Mouse (Mus musculus): ENCODE results near the gene Six3. TPM values are rescaled to one million over a fixed set of nuclear protein-coding genes. Genes with fewer than 3 reads are reported as not detected.

Six3 gene
- not detected in 2 replicates for polyA plus RNA-seq (2012; rRNA removed)

DNA sequence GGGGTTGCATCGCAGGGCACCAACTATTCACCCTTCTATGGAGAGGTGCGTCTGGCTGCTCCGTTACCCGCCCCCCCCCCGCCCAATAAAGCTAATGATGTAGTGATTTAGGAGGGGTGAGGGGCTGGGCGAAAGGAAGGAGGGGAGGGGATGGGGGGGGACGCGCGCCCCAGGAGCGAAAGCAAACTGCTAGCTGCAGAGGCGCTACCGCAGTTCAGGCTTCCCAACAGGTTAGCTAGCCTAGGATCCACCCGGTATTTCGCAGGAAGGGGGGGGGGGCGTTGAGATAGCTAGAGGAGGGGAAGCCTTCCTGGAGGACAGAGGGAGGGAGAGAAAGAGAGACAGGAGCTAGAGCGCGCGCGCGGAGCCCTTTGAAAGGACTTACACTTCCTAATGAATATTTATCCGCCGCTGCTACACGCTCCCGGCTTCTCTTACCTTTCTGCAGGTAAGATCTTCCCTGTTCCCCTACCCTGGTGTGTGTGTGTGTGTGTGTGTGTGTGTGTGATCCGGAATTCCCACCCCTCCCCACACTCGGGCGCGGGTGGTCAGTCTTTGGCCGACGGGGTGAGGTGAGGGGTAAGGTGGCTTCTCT lies at the start of gene Six3:
Six3 (plus strand) TSS at position 343 of the 595 bp plus-strand sequence.
- TF ChIP-seq POLR2A (IDR thresholded peaks at IDR 0.05; ENCODE audit: control insufficient read depth, low read depth, low read length) (no peak), CTCF (IDR thresholded peaks at IDR 0.05; ENCODE audit: control insufficient read depth, insufficient read depth, insufficient replicate concordance, low read depth, low read length) (no peak)
- H3K36me3 ChIP-seq (ENCODE audit: control insufficient read depth, insufficient read depth, low read length): no peaks in the 10 kb centered on the region
- peaks cover 6% of the 10 kb centered on the region; the same call in 1 of the 2 replicates for H3K4me1 ChIP-seq (ENCODE audit: control insufficient read depth, insufficient read depth, low read length)
- no peak within 1 kb of the TSS for H3K4me3 ChIP-seq (ENCODE audit: control insufficient read depth, low read depth, low read length)
- H3K27me3 ChIP-seq (ENCODE audit: control insufficient read depth, insufficient read depth, low read length): peaks cover 10% of the 10 kb centered on the region
- H3K27ac ChIP-seq (ENCODE audit: control insufficient read depth, insufficient read depth, low read depth, low read length): no peak within 1 kb of the TSS

DNA sequence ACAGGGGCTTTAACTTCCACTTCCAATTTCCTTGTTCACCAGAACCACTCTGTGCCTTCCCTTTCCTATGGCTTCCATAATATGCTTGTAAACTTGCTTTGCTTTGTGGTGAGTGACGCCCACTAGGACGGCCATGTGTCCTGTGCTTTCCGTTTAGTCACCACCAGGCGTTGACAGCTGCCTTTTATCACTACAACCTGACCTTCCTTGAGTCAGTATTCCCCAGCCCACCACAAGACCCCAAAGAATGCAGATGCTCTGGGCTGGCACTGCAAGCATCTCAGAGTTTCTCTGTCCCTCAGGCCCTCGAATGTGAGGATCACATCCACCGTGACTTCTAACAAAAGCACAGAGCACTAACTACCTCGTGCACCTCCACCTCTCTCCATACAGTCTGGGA lies 49.3 kb upstream of the Six3 start:
- Histone ChIP-seq H3K27ac (ENCODE audit: control insufficient read depth, insufficient read depth, low read depth, low read length) (no peak overlapping the region), H3K27me3 (ENCODE audit: control insufficient read depth, insufficient read depth, low read length) (no peaks in the 10 kb centered on the region), H3K4me1 (ENCODE audit: control insufficient read depth, insufficient read depth, low read length) (no peaks in the 10 kb centered on the region), H3K4me3 (ENCODE audit: control insufficient read depth, low read depth, low read length) (no peak overlapping the region), H3K36me3 (ENCODE audit: control insufficient read depth, insufficient read depth, low read length) (no peaks in the 10 kb centered on the region)
- no peak for TF ChIP-seq CTCF (IDR thresholded peaks at IDR 0.05; ENCODE audit: control insufficient read depth, insufficient read depth, insufficient replicate concordance, low read depth, low read length)
- no peak for TF ChIP-seq POLR2A (IDR thresholded peaks at IDR 0.05; ENCODE audit: control insufficient read depth, low read depth, low read length)

DNA sequence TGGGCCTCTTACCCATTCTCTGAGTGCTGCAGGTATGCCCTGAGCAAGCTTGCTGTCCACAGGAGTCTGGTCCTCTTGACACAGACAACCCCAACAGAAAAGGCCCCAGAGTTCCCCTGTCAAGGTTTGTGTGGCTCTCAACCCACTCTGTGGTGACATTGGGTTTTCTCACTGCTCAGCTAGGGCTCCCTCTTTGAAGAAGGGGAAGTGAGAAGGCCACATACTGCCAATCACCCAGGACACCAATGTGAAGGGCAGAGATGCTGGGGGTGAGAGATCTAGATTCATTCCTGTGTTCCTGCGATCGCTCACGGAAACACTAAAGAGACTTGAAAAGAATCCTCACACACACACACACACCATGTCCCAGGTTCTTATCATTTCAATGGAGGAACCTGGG lies 39.4 kb upstream of the Six3 start:
- Histone ChIP-seq H3K27ac (ENCODE audit: control insufficient read depth, insufficient read depth, low read depth, low read length) (no peak overlapping the region), H3K27me3 (ENCODE audit: control insufficient read depth, insufficient read depth, low read length) (no peaks in the 10 kb centered on the region), H3K4me1 (ENCODE audit: control insufficient read depth, insufficient read depth, low read length) (no peaks in the 10 kb centered on the region), H3K4me3 (ENCODE audit: control insufficient read depth, low read depth, low read length) (no peak overlapping the region), H3K36me3 (ENCODE audit: control insufficient read depth, insufficient read depth, low read length) (no peaks in the 10 kb centered on the region)
- no peak for TF ChIP-seq CTCF (IDR thresholded peaks at IDR 0.05; ENCODE audit: control insufficient read depth, insufficient read depth, insufficient replicate concordance, low read depth, low read length)
- no peak for TF ChIP-seq POLR2A (IDR thresholded peaks at IDR 0.05; ENCODE audit: control insufficient read depth, low read depth, low read length)

DNA sequence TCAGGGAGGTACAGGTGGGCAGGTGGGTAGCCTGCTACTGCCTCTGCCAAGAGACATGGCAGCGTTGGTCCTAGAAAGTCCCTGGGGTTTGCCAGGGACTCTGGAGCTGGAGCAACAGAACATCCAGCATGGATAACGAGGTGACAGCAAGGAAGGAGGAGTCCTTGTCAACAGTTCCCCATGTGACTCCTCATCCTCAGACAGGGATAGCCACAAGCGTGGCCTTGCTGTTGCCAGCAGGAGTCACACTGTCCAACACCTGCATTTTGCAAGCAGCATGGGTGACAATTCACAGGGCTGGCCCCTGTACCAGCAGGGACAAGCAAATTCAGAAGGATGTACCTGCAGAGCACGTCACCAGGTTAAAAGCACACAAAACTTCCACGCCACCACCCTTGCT lies 35.1 kb upstream of the Six3 start:
- TF ChIP-seq POLR2A (IDR thresholded peaks at IDR 0.05; ENCODE audit: control insufficient read depth, low read depth, low read length): no peak
- TF ChIP-seq CTCF (IDR thresholded peaks at IDR 0.05; ENCODE audit: control insufficient read depth, insufficient read depth, insufficient replicate concordance, low read depth, low read length): no peak
- Histone ChIP-seq H3K27ac (ENCODE audit: control insufficient read depth, insufficient read depth, low read depth, low read length) (no peak overlapping the region), H3K36me3 (ENCODE audit: control insufficient read depth, insufficient read depth, low read length) (no peaks in the 10 kb centered on the region), H3K27me3 (ENCODE audit: control insufficient read depth, insufficient read depth, low read length) (no peaks in the 10 kb centered on the region), H3K4me1 (ENCODE audit: control insufficient read depth, insufficient read depth, low read length) (no peaks in the 10 kb centered on the region), H3K4me3 (ENCODE audit: control insufficient read depth, low read depth, low read length) (no peak overlapping the region)

DNA sequence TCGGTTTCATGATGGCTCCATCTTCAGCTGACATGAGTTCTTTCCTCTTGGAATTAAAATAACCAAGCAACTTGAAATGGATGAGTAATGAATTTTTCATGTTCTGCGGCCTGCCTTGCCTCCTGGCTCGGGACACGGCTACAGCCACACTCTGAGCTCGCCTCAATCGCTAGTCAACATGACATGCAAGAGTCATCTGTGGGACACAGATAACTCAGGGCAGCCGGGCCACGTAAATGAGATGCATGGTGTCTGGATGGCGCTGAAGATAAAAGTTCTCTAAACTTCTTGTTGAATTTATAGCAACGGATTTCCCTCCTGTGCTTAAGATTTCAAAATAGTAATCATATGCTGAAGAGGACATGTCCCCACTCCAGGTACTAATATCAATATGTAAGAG lies 34.1 kb upstream of the Six3 start:
- Histone ChIP-seq H3K4me3 (ENCODE audit: control insufficient read depth, low read depth, low read length) (no peak overlapping the region), H3K4me1 (ENCODE audit: control insufficient read depth, insufficient read depth, low read length) (no peaks in the 10 kb centered on the region), H3K27me3 (ENCODE audit: control insufficient read depth, insufficient read depth, low read length) (no peaks in the 10 kb centered on the region), H3K27ac (ENCODE audit: control insufficient read depth, insufficient read depth, low read depth, low read length) (no peak overlapping the region), H3K36me3 (ENCODE audit: control insufficient read depth, insufficient read depth, low read length) (no peaks in the 10 kb centered on the region)
- no peak for TF ChIP-seq CTCF (IDR thresholded peaks at IDR 0.05; ENCODE audit: control insufficient read depth, insufficient read depth, insufficient replicate concordance, low read depth, low read length)
- no peak for TF ChIP-seq POLR2A (IDR thresholded peaks at IDR 0.05; ENCODE audit: control insufficient read depth, low read depth, low read length)

DNA sequence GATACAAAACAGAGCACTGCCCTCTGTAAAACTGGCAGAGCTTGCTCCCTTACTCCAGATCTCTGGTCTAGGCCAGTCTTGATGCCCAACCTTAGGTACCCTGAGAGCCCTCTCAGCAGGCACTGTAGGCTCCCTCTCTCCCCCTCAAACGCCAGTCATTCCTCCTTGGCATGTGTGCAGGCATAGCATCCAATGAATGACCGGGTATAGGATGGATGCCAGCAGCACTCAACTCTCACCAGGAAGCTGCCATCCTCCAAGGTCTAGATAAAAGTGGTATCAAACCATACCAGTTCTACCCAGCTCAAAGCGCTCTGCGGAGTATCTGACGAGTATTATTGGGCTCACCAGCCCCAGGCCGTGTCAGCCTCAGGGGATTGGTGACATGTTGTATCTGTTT lies 33.2 kb upstream of the Six3 start:
- no peaks in the 10 kb centered on the region for H3K4me1 ChIP-seq (ENCODE audit: control insufficient read depth, insufficient read depth, low read length)

DNA sequence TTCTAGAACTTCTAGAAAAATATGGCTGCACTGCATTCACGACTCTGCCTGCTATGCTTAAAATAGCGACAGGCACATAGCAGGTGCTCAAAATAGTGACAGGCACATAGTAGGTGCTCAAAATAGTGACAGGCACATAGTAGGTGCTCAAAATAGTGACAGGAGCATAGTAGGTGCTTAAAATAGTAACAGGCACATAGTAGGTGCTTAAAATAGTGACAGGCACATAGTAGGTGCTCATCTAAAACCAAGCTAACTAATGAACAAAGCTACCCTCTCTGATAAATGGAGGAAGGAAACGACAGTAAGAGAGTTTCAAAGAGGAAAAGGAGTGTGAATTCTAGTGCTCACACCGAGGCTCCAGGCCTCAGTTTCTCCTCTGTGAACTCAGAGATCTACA lies 29.2 kb upstream of the Six3 start:
- Histone ChIP-seq H3K27me3 (ENCODE audit: control insufficient read depth, insufficient read depth, low read length) (no peaks in the 10 kb centered on the region), H3K4me1 (ENCODE audit: control insufficient read depth, insufficient read depth, low read length) (no peaks in the 10 kb centered on the region), H3K4me3 (ENCODE audit: control insufficient read depth, low read depth, low read length) (no peak overlapping the region), H3K27ac (ENCODE audit: control insufficient read depth, insufficient read depth, low read depth, low read length) (no peak overlapping the region), H3K36me3 (ENCODE audit: control insufficient read depth, insufficient read depth, low read length) (no peaks in the 10 kb centered on the region)
- TF ChIP-seq POLR2A (IDR thresholded peaks at IDR 0.05; ENCODE audit: control insufficient read depth, low read depth, low read length) (no peak), CTCF (IDR thresholded peaks at IDR 0.05; ENCODE audit: control insufficient read depth, insufficient read depth, insufficient replicate concordance, low read depth, low read length) (no peak)

More for the DNA sequence above, 33.2 kb upstream of the Six3 start:
- no peaks in the 10 kb centered on the region for H3K27me3 ChIP-seq (ENCODE audit: control insufficient read depth, insufficient read depth, low read length)
- no peak overlapping the region for H3K4me3 ChIP-seq (ENCODE audit: control insufficient read depth, low read depth, low read length)
- TF ChIP-seq POLR2A (IDR thresholded peaks at IDR 0.05; ENCODE audit: control insufficient read depth, low read depth, low read length): no peak
- TF ChIP-seq CTCF (IDR thresholded peaks at IDR 0.05; ENCODE audit: control insufficient read depth, insufficient read depth, insufficient replicate concordance, low read depth, low read length): no peak
- H3K36me3 ChIP-seq (ENCODE audit: control insufficient read depth, insufficient read depth, low read length): no peaks in the 10 kb centered on the region
- H3K27ac ChIP-seq (ENCODE audit: control insufficient read depth, insufficient read depth, low read depth, low read length): no peak overlapping the region

All from testis, adult 2 months (tissue).